Mouse (Mus musculus): ENCODE measurements around the gene Klhdc8a.
"Not testable (repeated sequence)": the region's sequence is repeated elsewhere in the genome, so short reads cannot be mapped to it uniquely, and the experiment has no call there.

Klhdc8a gene

DNA sequence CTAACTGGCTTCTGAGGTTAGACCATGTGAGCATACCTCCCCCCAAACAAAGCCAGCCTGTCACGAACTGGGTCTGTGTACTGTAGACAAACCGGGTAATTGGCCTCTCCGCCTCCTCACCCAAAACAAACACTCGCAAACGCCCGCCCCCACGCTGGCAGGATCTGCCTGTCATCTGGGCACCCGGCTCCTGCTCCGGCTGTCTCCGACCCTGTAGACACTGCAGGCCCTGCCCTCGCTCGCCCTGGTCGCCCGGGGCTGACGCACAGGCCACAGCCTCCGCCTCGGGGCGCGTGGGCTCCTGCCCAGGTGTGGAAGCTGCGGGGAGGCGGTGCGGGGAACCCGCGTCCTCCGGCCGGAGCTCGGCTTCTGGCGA lies at the start of gene Klhdc8a:
TSS of gene Klhdc8a (plus strand) at position 202 of the 376 bp plus-strand sequence.
- DNase-seq (ENCODE audit: low read depth, low spot score): no peak

DNA sequence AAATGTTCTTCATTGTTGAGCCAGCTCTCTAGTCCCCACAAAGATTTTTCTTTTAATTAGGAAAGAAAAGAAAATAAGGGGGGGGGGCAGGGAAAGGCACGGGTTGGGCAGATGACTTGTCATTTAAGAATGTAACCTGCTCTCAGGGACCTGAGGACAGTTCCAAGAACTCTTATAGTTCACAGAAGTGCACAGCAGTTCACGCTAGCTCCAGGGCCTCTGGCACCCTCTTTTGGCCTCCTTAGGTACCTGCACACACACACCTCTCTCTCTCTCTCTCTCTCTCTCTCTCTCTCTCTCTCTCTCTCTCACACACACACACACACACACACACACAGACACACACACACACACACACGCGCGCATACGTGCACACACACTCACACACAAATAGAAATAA lies 44.0 kb upstream of the Klhdc8a start:
- DNase-seq (ENCODE audit: low read depth, low spot score): no peak

DNA sequence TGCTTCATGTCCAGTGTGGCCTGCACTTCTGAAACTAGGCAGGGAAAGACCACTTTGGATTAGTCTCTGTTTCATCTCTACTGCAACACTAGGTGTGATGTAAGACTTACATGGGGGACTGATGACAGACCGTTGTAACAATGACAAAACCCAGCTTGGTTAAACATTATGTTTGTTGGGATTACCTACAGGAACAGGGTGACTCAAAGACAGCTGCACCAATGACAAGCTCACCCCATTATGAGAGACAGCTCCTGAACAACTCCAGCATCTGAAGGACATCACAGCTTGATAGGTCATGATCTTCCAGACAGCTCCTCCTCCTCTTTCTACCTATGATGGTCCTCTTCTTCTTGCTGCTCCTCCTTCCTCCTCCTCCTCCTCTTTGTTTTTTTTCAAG lies 38.1 kb upstream of the Klhdc8a start:
- DNase-seq (ENCODE audit: low read depth, low spot score): no peak

DNA sequence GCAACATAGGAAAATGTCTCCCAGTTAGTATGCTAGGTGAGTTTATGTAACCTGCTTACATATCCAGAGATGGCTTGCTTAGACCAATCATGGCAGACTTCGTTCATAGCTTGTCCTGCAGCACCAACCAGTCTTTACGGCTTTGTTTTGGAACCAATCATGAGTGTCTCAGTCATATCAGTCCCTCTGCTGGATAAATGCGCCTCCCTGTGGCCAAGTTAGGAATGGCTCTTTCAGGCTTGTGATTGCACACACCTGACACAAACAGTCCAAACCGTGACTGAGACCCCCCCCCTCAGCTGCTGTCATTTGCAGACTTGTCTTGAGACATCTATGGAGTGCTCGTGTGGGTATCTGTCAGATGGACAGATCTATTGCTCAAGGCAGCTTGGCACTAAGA lies 37.4 kb upstream of the Klhdc8a start:
- no peak for DNase-seq (ENCODE audit: low read depth, low spot score)

DNA sequence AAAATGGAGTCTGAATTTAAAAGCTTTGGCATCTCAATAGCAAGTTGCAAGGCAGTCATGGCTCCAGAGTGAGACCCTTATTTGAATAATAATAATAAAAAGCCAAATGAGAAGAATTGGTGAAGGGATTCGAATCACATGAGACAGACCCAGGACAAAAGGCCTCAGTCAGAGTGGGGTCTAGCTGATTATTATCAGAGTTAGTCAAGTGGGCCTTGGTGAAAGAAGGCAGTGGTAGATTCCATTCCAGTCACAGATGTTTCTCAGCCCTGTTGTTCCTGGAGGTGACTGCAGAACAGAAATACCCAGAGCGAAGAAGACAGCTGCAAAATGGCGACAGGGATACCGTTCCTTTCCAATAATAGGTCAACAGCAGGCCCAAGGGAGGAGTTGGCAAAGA lies 34.8 kb upstream of the Klhdc8a start:
- DNase-seq (ENCODE audit: low read depth, low spot score): no peak

DNA sequence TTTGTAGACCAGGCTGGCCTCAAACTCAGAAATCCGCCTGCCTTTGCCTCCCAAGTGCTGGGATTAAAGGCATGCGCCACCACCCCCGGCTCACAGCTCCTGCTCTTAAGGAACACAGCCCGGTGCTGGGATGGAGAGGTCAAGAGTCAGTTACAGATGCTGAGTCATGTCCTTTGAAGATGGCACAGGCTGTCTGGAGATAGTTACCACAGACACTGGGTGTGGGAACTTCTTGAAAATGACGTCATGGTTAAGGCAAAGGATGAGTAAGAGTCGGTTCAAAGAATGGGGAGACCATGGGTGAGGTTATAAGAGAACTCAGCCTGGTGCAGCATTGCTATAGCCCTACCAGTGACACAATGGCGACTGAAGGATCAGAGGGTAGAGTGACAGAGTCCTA lies 33.8 kb upstream of the Klhdc8a start:
- DNase-seq (ENCODE audit: low read depth, low spot score): no peak

DNA sequence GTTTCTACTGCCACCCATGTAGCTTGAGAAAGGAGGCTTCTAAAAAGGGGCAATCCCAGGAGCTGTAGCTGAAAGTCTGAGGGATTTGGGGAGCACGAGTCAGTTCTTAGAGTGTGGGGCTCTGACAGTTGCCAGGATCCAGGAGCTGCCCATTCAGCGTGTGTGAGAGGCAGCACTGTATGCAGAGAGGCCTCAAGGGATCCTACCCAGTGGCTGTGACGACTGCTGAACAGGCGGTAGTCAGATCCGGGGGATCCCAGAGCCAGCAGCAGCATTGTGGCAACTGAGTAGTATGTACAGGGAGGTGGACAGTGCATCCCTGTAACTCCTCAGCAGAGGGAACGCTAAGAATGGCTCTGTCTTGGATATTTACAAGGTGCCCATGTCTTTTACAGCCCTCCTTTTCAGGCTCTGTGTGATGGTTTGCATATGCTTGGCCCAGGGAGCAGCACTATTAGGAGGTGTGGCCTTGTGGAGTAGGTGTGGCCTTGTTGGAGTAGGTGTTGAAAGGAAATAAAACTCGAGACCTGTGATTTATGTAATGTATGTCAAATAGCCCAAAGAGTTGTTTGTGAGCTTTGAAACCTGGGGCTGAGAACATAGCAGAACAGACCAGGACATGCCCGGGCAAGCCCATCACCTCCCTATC lies 33.1 kb upstream of the Klhdc8a start:
- DNase-seq (ENCODE audit: low read depth, low spot score): no peak

DNA sequence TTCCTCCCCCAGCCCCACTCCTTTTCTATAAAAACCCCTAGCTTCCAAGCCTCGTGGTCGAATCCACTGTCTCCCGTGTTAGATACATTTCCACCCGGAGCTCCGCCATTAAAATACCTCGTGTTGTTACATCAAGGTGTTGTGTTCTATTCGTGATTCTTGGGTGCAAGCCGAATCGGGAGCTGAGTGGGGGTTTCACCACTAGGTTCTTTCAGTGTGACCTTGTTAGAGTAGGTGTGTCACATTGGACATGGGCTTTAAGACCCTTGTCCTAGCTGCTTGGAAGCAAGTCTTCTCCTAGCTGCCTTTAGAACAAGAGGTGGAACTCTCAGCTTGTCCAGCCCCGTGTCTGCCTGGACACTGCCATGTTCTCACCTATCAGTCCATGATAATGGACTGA lies 32.5 kb upstream of the Klhdc8a start:
- no peak for DNase-seq (ENCODE audit: low read depth, low spot score)

DNA sequence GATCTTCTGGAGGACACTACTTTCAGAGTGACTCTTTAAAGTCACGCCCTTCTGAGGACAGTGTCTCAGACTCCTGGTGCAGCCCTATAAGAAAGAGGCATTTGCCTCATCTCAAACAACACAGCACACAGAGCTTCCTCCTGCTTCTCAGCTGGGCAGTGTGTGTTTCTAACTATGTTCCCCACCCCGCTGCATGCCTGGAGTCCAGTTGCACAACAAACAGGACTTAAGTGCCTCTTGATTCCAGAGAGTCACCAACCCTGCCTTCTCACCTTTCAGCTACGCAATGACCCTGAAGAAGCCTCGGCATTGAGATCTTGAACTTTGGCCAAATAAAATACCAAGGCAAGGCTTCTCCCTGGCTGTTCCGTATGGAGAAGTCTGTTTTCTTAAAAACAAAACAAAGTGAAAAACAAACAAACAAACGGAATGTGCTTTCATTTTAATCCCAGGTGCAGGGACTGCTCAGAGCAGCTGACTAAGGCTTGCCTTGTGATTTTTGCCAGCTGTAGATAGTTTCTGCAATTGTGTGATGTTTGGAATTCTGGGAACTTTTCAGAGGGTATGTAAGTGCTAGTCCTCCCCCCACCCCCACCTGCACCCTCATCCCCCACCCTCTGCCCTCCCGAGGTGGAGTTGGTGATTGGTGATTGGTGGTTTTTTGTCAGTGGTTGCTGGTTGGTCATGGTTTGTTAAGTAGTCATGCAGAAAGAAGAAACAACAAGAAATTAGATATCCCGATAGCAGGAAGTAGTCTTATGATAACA lies 31.5 kb upstream of the Klhdc8a start:
- DNase-seq (ENCODE audit: low read depth, low spot score): no peak

DNA sequence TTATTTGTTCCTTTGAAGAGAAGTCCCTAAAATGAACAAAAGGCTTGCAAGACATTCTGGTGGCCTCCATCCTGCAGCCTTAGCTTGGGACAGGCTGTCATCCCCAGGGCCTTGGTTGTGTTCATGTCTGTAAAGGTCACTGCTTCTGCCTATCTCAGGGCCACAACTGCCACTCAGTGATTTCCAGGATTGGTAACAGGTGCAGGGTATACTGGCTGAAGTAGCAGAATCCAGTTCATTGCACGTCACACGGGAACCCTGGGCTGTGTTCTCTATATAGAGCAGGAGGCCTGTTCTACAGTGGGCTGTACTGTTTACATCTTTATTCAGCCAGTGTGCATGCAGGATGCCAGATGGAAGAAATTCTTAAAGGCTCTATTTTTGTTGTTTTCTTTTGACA lies 30.5 kb upstream of the Klhdc8a start:
- no peak for DNase-seq (ENCODE audit: low read depth, low spot score)

DNA sequence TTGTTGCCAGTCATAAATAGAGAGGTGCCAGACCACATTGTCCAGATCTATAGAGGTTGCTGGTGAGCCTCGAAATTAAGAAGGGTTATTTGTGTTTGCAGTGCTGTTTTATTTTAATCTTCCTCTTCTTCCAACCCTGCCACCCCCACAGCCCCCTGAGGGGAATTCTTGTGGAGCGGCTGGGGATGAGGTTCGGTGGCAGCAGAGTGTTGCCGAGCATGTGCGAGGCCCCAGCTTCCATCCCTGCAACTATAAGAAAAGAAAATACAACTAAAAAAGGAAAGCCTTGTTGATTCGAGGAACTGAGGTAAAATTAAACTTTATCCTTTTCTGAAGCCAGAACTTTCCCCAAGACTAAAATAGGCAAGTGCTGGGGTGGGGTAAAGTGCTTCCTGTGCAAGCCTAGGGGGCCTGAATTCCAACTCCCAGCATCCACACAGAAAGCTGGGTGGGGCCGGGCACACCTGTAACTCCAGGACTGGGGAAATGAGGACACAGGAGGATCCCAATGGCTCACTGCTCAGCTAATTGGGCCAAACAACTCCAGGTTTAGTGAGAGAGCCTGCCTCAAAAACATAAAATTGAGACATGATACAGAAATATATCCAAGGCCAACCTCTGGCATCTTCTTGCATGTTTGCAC lies 29.9 kb upstream of the Klhdc8a start:
- DNase-seq (ENCODE audit: low read depth, low spot score): no peak

DNA sequence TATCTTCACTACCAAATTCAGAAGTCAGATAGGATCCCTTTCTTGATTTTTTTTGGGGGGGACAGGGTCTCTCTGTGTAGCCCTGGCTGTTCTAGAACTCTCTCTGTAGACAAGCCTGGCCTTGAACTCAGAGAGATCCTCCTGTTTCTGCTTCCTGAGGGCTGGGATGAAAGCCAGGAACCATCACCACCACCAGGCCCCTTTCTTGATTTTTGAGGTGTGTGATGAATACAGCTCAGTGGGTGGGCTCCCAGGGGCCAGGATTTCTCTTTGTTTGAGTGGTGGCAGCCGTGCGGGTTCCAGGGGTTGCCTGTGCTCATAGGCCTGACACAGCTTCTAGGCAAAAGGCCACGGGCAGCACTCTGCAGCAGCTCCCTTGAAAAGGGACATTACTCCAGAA lies 27.2 kb upstream of the Klhdc8a start:
- no peak for DNase-seq (ENCODE audit: low read depth, low spot score)

DNA sequence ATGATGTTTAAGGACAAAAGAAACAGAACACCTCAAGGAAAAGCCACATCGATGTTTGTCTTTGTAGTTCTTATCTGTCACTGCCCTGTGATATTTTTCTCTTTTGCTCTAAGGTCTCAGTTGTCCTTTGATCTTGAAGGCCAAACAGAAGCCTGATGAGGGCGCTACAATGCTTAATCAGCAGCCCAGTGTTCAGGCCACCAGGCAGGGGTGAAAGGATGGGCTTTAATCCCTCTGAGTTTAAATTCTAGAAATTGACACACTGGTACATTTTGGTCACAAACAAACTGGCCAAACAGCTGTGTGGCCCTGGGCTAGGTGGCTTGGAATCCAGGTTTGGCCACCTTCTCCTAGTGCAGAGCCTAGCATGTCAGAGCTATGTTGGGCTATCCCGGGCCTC lies 21.7 kb upstream of the Klhdc8a start:
- DNase-seq (ENCODE audit: low read depth, low spot score): no peak

DNA sequence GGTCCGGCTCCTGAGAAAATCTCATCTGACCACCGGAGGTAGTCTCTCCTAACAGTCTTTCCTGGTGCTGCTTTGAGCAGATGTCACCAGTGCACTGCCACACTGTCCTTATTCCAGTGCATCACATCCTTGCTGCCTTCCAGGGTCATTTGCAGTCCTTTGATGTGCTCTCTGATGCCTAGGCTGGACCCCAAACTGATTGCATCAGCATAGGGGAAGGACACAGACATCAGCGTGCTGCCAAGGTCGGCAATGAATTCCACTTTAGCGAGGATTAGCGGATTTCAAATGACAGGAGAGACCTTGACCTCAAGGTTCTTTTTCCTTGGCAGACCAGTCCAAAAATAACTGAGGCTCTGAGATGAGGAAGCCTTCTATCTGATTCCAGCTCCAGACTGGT lies 21.3 kb upstream of the Klhdc8a start:
- DNase-seq (ENCODE audit: low read depth, low spot score): no peak

DNA sequence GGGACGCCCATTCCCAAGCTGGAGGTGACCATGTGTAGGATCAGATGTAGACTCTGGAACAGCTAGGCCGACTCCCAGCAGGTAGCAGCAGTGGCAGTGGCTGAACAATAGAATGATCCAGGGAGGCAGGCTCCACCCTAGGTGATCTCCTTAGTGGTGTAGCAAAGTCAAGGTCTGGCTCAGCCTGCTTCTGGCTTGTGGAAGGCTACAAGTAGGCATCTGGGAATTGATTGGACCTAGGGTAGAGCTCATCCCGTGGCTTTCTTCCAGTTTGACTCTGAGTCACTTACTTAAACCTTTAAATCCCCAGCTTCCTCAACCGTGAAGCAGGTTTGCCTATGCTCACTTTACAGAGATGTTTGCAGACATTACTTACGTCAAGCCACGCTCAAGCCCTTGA lies 17.8 kb upstream of the Klhdc8a start:
- DNase-seq (ENCODE audit: low read depth, low spot score): not testable (repeated sequence)

DNA sequence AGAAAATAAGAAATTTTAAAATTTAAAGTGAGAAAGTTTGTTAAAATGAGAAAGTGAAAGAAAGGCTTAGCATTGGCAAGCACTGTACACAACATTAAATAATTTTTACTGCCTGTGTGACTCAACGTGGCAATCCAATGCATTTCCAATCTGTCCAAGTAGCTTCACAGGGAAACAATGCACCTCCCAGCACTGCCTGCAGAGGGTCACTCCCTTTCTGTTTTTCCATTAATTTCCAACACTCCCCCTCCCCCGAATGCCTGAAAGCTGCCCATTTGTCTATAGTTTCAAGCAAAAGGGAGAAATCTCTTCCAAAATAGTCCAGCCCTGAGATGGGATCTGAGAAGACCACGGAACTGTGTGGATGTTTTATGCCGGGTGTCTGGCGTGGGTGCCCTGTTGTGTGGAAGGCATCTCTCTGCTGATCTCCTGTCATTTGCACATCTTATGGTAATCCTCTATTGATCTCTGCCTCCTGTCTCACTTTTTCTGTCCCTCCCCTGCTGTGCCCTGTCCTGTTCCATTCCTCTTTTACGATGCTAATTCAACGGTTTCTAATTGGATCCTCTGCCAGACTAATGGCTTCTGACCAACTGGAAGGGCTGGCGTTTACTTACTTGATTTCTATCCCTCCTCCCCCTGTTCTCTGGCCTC lies 16.8 kb upstream of the Klhdc8a start:
- DNase-seq (ENCODE audit: low read depth, low spot score): no peak

DNA sequence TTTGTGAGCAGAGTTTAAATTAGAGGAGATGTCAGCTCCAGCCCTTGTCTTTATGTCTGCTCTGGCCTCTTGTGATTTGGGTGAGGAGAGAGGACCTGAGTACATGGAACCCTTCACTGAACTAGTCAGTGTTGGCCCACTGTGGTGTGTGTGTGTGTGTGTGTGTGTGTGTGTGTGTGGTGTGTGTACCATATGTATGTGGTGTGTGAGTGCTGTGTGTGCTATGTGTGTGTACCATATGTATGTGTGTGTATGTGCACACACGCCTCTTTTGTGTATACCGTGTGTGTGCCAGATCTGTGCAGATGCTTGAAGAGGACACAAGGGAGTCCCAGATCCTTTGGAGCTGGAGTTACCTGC lies 16.3 kb upstream of the Klhdc8a start:
- no peak for DNase-seq (ENCODE audit: low read depth, low spot score)

DNA sequence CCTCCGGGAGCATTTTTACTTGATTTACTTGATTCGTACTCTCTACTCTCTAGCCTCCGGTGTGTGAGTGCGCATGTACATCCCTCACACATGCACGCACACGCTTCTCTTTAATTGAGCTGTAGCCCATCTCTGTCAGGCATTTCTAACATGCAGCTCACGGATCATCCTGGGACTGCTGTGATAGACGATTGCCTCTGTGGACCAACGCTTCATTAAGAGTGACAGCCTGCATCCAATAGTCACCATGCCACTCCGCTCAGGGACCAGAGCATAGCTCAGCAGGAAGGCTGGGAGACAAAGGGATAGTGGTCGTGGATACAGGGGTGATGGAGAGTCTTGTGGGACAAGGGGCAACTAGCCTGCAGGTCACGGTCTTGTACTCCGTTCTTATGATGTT lies 15.4 kb upstream of the Klhdc8a start:
- DNase-seq (ENCODE audit: low read depth, low spot score): no peak

DNA sequence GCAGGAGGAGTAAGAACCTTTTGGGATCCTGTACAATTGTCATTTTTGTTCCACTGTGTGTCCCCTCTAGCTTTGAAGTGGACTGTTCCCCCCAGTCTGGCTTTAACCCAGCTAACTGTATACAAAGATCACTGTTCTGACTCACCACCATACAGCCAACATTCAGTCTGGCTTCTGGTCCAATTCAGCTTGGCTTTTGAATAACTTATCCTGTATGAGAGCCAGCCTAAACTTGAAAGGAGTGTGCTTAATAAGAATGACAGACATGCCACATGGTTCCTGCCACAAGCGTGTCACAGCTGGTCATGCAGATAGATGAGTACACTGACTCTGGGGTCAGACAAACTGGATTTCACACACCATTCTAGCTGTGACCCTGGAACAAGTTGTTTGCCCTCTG lies 11.7 kb upstream of the Klhdc8a start:
- DNase-seq (ENCODE audit: low read depth, low spot score): no peak

DNA sequence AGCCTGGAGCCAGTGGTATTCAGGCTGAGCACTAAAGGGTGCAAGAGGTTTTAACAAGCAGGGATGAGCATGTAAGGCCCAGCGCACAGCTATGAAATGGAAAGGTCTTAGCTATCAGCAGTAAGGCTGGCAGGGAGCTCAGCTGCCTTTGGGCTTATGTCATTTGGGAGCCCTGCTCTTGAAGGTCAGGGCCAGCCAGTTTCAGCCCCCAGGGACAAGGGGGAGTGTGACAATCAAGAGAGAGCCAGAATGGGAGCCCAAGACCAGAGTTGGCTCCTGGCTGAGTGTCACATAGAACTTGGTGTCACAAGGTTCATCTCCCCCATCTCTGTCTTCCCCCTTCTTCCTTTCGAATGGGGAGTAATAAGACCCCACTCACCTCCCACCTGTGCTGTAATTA lies 11.0 kb upstream of the Klhdc8a start:
- DNase-seq (ENCODE audit: low read depth, low spot score): no peak

DNA sequence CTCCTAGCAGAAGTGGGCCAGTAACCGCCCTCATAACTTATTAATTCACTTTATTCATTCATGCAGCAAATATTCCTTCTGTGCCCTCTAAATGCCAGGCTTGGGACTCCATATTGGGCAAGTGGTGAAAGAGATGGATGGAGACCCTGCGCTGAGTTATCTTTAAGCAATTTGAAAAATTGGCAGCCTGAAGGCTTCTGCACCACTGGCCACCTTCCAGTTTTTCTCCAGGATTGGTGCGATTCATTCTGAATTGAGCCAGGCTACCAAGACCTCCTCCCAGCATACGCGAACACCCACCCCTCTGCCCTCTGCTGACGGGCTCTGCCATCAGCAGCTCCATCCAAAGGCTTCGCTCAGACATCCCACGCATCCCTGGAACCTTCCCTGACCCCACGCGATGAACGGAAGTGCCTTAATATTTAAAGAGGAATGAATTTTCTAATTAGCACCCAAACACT lies 10.4 kb upstream of the Klhdc8a start:
- DNase-seq (ENCODE audit: low read depth, low spot score): no peak

DNA sequence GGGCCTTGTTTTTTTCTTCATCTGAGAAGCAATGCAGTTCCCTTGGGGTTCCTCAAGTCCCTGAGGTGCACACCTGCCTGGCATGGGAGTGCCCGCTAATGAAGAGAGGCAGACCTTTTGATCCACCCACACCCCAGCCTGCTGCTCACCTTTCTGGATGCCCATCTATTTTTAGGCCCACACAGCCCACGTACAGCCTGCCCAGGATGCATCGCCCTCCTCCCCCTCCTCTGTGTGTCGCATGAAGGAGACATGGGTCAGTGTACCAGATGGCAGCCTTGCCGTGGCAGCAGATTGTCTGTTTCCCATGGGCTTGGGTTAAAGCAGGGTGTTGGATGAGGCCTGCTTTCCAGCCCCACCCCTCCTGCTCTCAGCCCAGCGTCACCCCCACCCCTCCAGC lies 8.5 kb upstream of the Klhdc8a start:
- no peak for DNase-seq (ENCODE audit: low read depth, low spot score)
